In genomic region chr14:62975046-62975445, GRCm38 (mm10) we compare ENCODE assay signal across 9 mouse cellular contexts. TPM values are rescaled to one million over a fixed set of nuclear protein-coding genes. Genes with fewer than 3 reads are reported as not detected.
DNase-seq lines count a peak whose midpoint lies in the region; ATAC-seq and TF ChIP-seq lines count a peak whose summit lies in the region.
"Had no signal": no experiment of that assay in that cellular context is flagged by ENCODE, and none has a peak within 500 bp of the region (broad histone marks: within the 10 kb centered on the region; RNA-seq: fewer than 3 reads in every experiment).

No protein-coding gene starts in this region.

- H3K27ac ChIP-seq in CH12.LX (ENCODE audit: insufficient read depth, low read depth): no peak overlapping the region
- no peak overlapping the region for H3K27ac ChIP-seq in gastrocnemius, adult 2 months
- no peak overlapping the region for H3K27ac ChIP-seq in liver, embryonic 14.5 days

- H3K36me3 ChIP-seq in CH12.LX (replicated peaks in 1 of 2; ENCODE audit: control insufficient read depth in 1 of 2, insufficient read depth in 1 of 2, low read length in 1 of 2): no peaks in the 10 kb centered on the region
- H3K36me3 ChIP-seq in liver, embryonic 14.5 days (replicated peaks; ENCODE audit: control insufficient read depth, insufficient read depth, low read depth): no peaks in the 10 kb centered on the region

- H3K9ac ChIP-seq in CH12.LX (ENCODE audit: insufficient read depth, low read depth): no peak overlapping the region
- H3K9ac ChIP-seq in liver, embryonic 14.5 days (replicated peaks): no peak overlapping the region

- dilution Hi-C loops in CH12.LX (cut with MboI; ENCODE audit: extremely low pct_ligation_motif_present, extremely low pct_unique_long_range_greater_than_20kb, low sequenced_read_pairs): no loop called here

- H3K79me2 ChIP-seq in CH12.LX (replicated peaks; ENCODE audit: control insufficient read depth, extremely low read depth, insufficient read depth, poor library complexity, severe bottlenecking): no peaks in the 10 kb centered on the region

- intact Hi-C loops in gastrocnemius, adult 2 months (cut with DNase I): loop anchor here (1.0 to 5.0 kb wide), 3 partner anchors 338 to 483 kb away; partner anchors contain the start of gene Fam124a

- H3K27me3 ChIP-seq in CH12.LX (replicated peaks): no peaks in the 10 kb centered on the region
- no peaks in the 10 kb centered on the region for H3K27me3 ChIP-seq in liver, embryonic 14.5 days (ENCODE audit: control insufficient read depth, insufficient read depth, low read length)

- ATAC-seq in liver, embryonic 14.5 days (ENCODE audit: insufficient read depth): no peak
- ATAC-seq in monocyte, adult 5-6 weeks (replicated peaks; ENCODE audit: insufficient number of reproducible peaks, low FRiP score, low TSS enrichment, poor library complexity, severe bottlenecking): no peak

- 9% methylated on average over 5 of the region's 5 CpGs for WGBS in liver, embryonic 14.5 days (ENCODE audit: insufficient replicate concordance)

- TF ChIP-seq CTCF in CH12.LX (conservative IDR thresholded peaks at IDR 0.05 in 1 of 2, IDR thresholded peaks at IDR 0.05 in 1 of 2; ENCODE audit: low read depth in 2 of 2, low read length in 2 of 2): peak; percentile 62 to 81
- peak; percentile 89 for TF ChIP-seq CTCF in gastrocnemius, adult 2 months (IDR thresholded peaks at IDR 0.05)
- TF ChIP-seq CTCF in liver, embryonic 14.5 days (IDR thresholded peaks at IDR 0.05; ENCODE audit: low read depth): peak; percentile 74

- peaks cover 2 to 22% of the 10 kb centered on the region in 2 experiments; a peak in 2 of 4 replicates for H3K4me1 ChIP-seq in CH12.LX (ENCODE audit: control insufficient read depth in 1 of 2, insufficient read depth in 2 of 2)
- no peaks in the 10 kb centered on the region; a peak in 1 of 4 replicates for H3K4me1 ChIP-seq in liver, embryonic 14.5 days (replicated peaks; ENCODE audit: control insufficient read depth in 2 of 2, insufficient read depth in 2 of 2, low read length in 1 of 2)

- peak; percentile 79 for TF ChIP-seq RAD21 in CH12.LX (IDR thresholded peaks at IDR 0.05; ENCODE audit: low read depth, low read length)

- TF ChIP-seq POLR2A in CH12.LX (IDR thresholded peaks at IDR 0.05; ENCODE audit: low read depth, low read length): no peak

- no peak for TF ChIP-seq EP300 in CH12.LX (IDR thresholded peaks at IDR 0.05; ENCODE audit: low read length)
- TF ChIP-seq EP300 in liver, embryonic 14.5 days (IDR thresholded peaks at IDR 0.05; ENCODE audit: low read depth): no peak

- DNase-seq in 3134 (ENCODE audit: extremely low read depth, insufficient read length, low spot score) (peak; percentile 24), CH12.LX (ENCODE audit: extremely low read depth) (peak; percentile 46)
- peak; percentile 9 for DNase-seq in c-Kit-negative CD71-positive TER-119-positive erythroid progenitor cells, embryonic 14.5 days (ENCODE audit: low read depth, low spot score)
- peak; percentile 78 for DNase-seq in gastrocnemius, adult 2 months
- DNase-seq in kidney, postnatal 10 days: peak; percentile 83
- DNase-seq in liver, embryonic 14.5 days (ENCODE audit: low read depth in 3 of 3, low spot score in 3 of 3): peak; percentile 9 to 23 (median 17)
- peak; percentile 88 for DNase-seq in right cerebral cortex, postnatal 4 days

- H3K9me3 ChIP-seq in CH12.LX (replicated peaks; ENCODE audit: low read length): no peaks in the 10 kb centered on the region
- H3K9me3 ChIP-seq in liver, embryonic 14.5 days (ENCODE audit: control insufficient read depth, low read length): no peaks in the 10 kb centered on the region

- in situ Hi-C loops in CH12.LX (cut with MboI; ENCODE audit: low pct_ligation_motif_present, low pct_unique_long_range_greater_than_20kb, low sequenced_read_pairs): loop anchor here (10.0 kb wide), 1 partner anchor 480 kb away; no protein-coding TSS in a partner anchor

- H3K4me3 ChIP-seq in CH12.LX (replicated peaks in 1 of 3; ENCODE audit: low read depth in 2 of 3, low read length in 2 of 3, poor library complexity in 1 of 3): no peak overlapping the region
- H3K4me3 ChIP-seq in gastrocnemius, adult 2 months: peak overlapping the region; percentile 23; the same call in 1 of the 2 replicates
- no peak overlapping the region for H3K4me3 ChIP-seq in liver, embryonic 14.5 days (ENCODE audit: insufficient read depth in 1 of 2, low read depth in 2 of 2, low read length in 2 of 2)

- no peak overlapping the region for H3K4me2 ChIP-seq in CH12.LX (ENCODE audit: insufficient read depth, low read depth, poor library complexity, severe bottlenecking)
- no peak overlapping the region for H3K4me2 ChIP-seq in liver, embryonic 14.5 days (ENCODE audit: low read depth)

TF ChIP-seq in CH12.LX, 34 proteins besides CTCF, POLR2A, EP300 and RAD21:
- TF ChIP-seq SMC3 (IDR thresholded peaks at IDR 0.05; ENCODE audit: low read depth, low read length) (peak; percentile 71), IRF4 (IDR thresholded peaks at IDR 0.05; ENCODE audit: low read depth, low read length) (no peak), RCOR1 (conservative IDR thresholded peaks at IDR 0.05; ENCODE audit: low read depth, low read length) (no peak), KAT2A (IDR thresholded peaks at IDR 0.05; ENCODE audit: insufficient replicate concordance, low read length) (no peak), NRF1 (IDR thresholded peaks at IDR 0.05; ENCODE audit: low read depth, low read length) (no peak), TBP (conservative IDR thresholded peaks at IDR 0.05; ENCODE audit: low read depth, low read length) (no peak), ELF1 (IDR thresholded peaks at IDR 0.05; ENCODE audit: low read depth, low read length) (no peak), ETS1 (conservative IDR thresholded peaks at IDR 0.05; ENCODE audit: low read depth, low read length) (no peak)
TF ChIP-seq in CH12.LX: peak in this region for 1.

RNA-seq across cellular contexts. Expression of gene Defb48, which starts 9.3 kb away (rescaled TPM):
- total RNA-seq in CH12.LX (2012; rRNA removed): not detected in 2 replicates
- not detected in 2 replicates for total RNA-seq in CH12.LX (2014; rRNA removed)
- not detected in 2 replicates for polyA plus RNA-seq in CH12.LX (2012; ENCODE audit: insufficient read length, low read depth)
- total RNA-seq in gastrocnemius, adult 2 months (2021): not detected
- not detected in 2 replicates for polyA plus RNA-seq in liver, embryonic 14.5 days (2012; rRNA removed)
- not detected in 2 replicates for polyA plus RNA-seq in liver, embryonic 14.5 days (2014; fragmentation: Nextera tagmentation; extraction: Ambion mirVana)
- total RNA-seq in monocyte, adult 5-6 weeks (2017): not detected in 3 replicates
- total RNA-seq: hematopoietic stem cell, adult 5-6 weeks had no signal

RNA-seq across cellular contexts. Expression of gene Defb47, which starts 22.8 kb away (rescaled TPM):
- total RNA-seq in CH12.LX (2012; rRNA removed) (not detected in 2 replicates), CH12.LX (2014; rRNA removed) (not detected in 2 replicates)
- polyA plus RNA-seq in CH12.LX (2012; ENCODE audit: insufficient read length, low read depth): not detected in 2 replicates
- total RNA-seq in gastrocnemius, adult 2 months (2021): not detected
- not detected in 2 replicates for polyA plus RNA-seq in liver, embryonic 14.5 days (2012; rRNA removed)
- not detected in 2 replicates for polyA plus RNA-seq in liver, embryonic 14.5 days (2014; fragmentation: Nextera tagmentation; extraction: Ambion mirVana)
- not detected in 3 replicates for total RNA-seq in monocyte, adult 5-6 weeks (2017)
- total RNA-seq: hematopoietic stem cell, adult 5-6 weeks had no signal

RNA-seq across cellular contexts. Expression of gene Defb43, which starts 36.5 kb away (rescaled TPM):
- not detected in 2 replicates for total RNA-seq in CH12.LX (2012; rRNA removed)
- not detected in 2 replicates for total RNA-seq in CH12.LX (2014; rRNA removed)
- polyA plus RNA-seq in CH12.LX (2012; ENCODE audit: insufficient read length, low read depth): not detected in 2 replicates
- not detected for total RNA-seq in gastrocnemius, adult 2 months (2021)
- polyA plus RNA-seq in liver, embryonic 14.5 days (2012; rRNA removed): not detected in 2 replicates
- not detected in 2 replicates for polyA plus RNA-seq in liver, embryonic 14.5 days (2014; fragmentation: Nextera tagmentation; extraction: Ambion mirVana)
- not detected in 3 replicates for total RNA-seq in monocyte, adult 5-6 weeks (2017)
- total RNA-seq: hematopoietic stem cell, adult 5-6 weeks had no signal

Comparison
In these comparisons a context has a peak if more than half of its experiments do, and no peak if none do; other contexts are left out.
1. DNase-seq: peak in every context shown above with its lines; median percentile 88 in right cerebral cortex, postnatal 4 days; 83 in kidney, postnatal 10 days; 78 in gastrocnemius, adult 2 months; 46 in CH12.LX; 24 in 3134; 17 in liver, embryonic 14.5 days; 9 in c-Kit-negative CD71-positive TER-119-positive erythroid progenitor cells, embryonic 14.5 days.